8 mouse cellular contexts compared by ENCODE assay signal in genomic region chr1:172503111-172503997, GRCm38 (mm10). TPM values are rescaled to one million over a fixed set of nuclear protein-coding genes. Genes with fewer than 3 reads are reported as not detected.
DNase-seq lines count a peak whose midpoint lies in the region; TF ChIP-seq lines count a peak whose summit lies in the region.

No protein-coding gene starts in this region.

- H3ac ChIP-seq in myocyte (ENCODE audit: control insufficient read depth, insufficient read length) = peak overlapping the region; percentile 38

- peaks cover 3% of the 10 kb centered on the region; the same call in 1 of the 2 replicates for H3K4me1 ChIP-seq in embryonic fibroblast, embryonic 13.5 days (ENCODE audit: control insufficient read depth, insufficient read depth, low read length)

- peak overlapping the region; percentile 94 for H3K27ac ChIP-seq in embryonic fibroblast, embryonic 13.5 days (ENCODE audit: insufficient read depth, low read length)

- peak; percentile 18; the same call in 1 of the 2 replicates for TF ChIP-seq POLR2A in embryonic fibroblast, embryonic 13.5 days (IDR thresholded peaks at IDR 0.05; ENCODE audit: low read depth, low read length)
- TF ChIP-seq POLR2A in myocyte (IDR thresholded peaks at IDR 0.05; ENCODE audit: insufficient read length, low read depth) = peak; percentile 37

- H3K79me2 ChIP-seq in myocyte (ENCODE audit: control insufficient read depth, insufficient read depth) = peaks cover 37% of the 10 kb centered on the region

- peaks cover 25% of the 10 kb centered on the region for H3K36me3 ChIP-seq in myocyte (ENCODE audit: control insufficient read depth, insufficient read depth)

- DNase-seq in cerebellum, postnatal 10 days = peak; percentile 51 to 59
- DNase-seq in cerebellum, adult 11-12 months = no peak
- peak; percentile 80 for DNase-seq in heart, postnatal 4 days
- DNase-seq in liver = peak; percentile 26
- no peak for DNase-seq in right cerebral cortex, postnatal 25 days
- DNase-seq in spleen, adult 12 weeks (ENCODE audit: low spot score) = no peak

- peak overlapping the region; percentile 86 for H3K4me3 ChIP-seq in embryonic fibroblast, embryonic 13.5 days (ENCODE audit: insufficient read depth, low read length)
- peak overlapping the region; percentile 99 for H3K4me3 ChIP-seq in myocyte

- no peaks in the 10 kb centered on the region for H3K27me3 ChIP-seq in myocyte (ENCODE audit: control insufficient read depth, insufficient read depth, insufficient read length)

- peak overlapping the region; percentile 100 for H3K4me2 ChIP-seq in myocyte (ENCODE audit: low read depth)

- TF ChIP-seq CTCF in embryonic fibroblast, embryonic 13.5 days (IDR thresholded peaks at IDR 0.05; ENCODE audit: borderline replicate concordance, insufficient read depth, low read length) = no peak

TF ChIP-seq in myocyte, 11 proteins besides CTCF, POLR2A, EP300 and RAD21:
- TF ChIP-seq SRF (IDR thresholded peaks at IDR 0.05; ENCODE audit: control insufficient read depth, insufficient read length, low read depth) (no peak), MYOD1 (IDR thresholded peaks at IDR 0.05; ENCODE audit: control insufficient read depth in 1 of 3, insufficient read length in 2 of 3, low read depth in 2 of 3) (peak in 2 of 3 experiments; percentile 44 to 61), REST (IDR thresholded peaks at IDR 0.05; ENCODE audit: insufficient read depth, insufficient read length) (no peak), POLR2AphosphoS2 (IDR thresholded peaks at IDR 0.05; ENCODE audit: insufficient read length, low read depth) (peak; percentile 31), MYOG (IDR thresholded peaks at IDR 0.05; ENCODE audit: control insufficient read depth in 1 of 3, insufficient read depth in 1 of 3, insufficient read length in 2 of 3, low read depth in 2 of 3) (peak in 1 of 3 experiments; percentile 81), USF1 (IDR thresholded peaks at IDR 0.05; ENCODE audit: low read depth) (no peak)

RNA-seq across cellular contexts. Expression of gene Tagln2, which starts 3.5 kb away (rescaled TPM):
- polyA plus RNA-seq in embryonic fibroblast, embryonic 13.5 days (2011; ENCODE audit: insufficient read length, low read depth, missing spikeins) = 468 and 642 TPM in 2 replicates
- 100 to 1,000 TPM; 230 to 244 TPM for total RNA-seq in heart, postnatal 4 days (2021)
- polyA plus RNA-seq in myocyte (2012; fragmentation: generic; extraction: Trizol) = 393 TPM

RNA-seq across cellular contexts. Expression of gene Cfap45, which starts 17.2 kb away (rescaled TPM):
- polyA plus RNA-seq in embryonic fibroblast, embryonic 13.5 days (2011; ENCODE audit: insufficient read length, low read depth, missing spikeins) = 0.85 and 2.9 TPM in 2 replicates
- total RNA-seq in heart, postnatal 4 days (2021) = 1 to 10 TPM; 3.3 to 3.5 TPM
- not detected for polyA plus RNA-seq in myocyte (2012; fragmentation: generic; extraction: Trizol)

RNA-seq across cellular contexts. Expression of gene Igsf9, which starts 21.8 kb away (rescaled TPM):
- 5.4 and 6.4 TPM in 2 replicates for polyA plus RNA-seq in embryonic fibroblast, embryonic 13.5 days (2011; ENCODE audit: insufficient read length, low read depth, missing spikeins)
- total RNA-seq in heart, postnatal 4 days (2021) = 1 to 10 TPM; 2.5 to 3.1 TPM
- polyA plus RNA-seq in myocyte (2012; fragmentation: generic; extraction: Trizol) = 0.77 TPM

RNA-seq across cellular contexts. Expression of gene Slamf9, which starts 28.2 kb away (rescaled TPM):
- 0.63 and 2.5 TPM in 2 replicates for polyA plus RNA-seq in embryonic fibroblast, embryonic 13.5 days (2011; ENCODE audit: insufficient read length, low read depth, missing spikeins)
- total RNA-seq in heart, postnatal 4 days (2021) = 1 to 10 TPM; 1.4 to 1.8 TPM
- 4.7 TPM for polyA plus RNA-seq in myocyte (2012; fragmentation: generic; extraction: Trizol)

RNA-seq across cellular contexts. Expression of gene Vsig8, which starts 52.4 kb away (rescaled TPM):
- polyA plus RNA-seq in embryonic fibroblast, embryonic 13.5 days (2011; ENCODE audit: insufficient read length, low read depth, missing spikeins) = not detected in 2 replicates
- total RNA-seq in heart, postnatal 4 days (2021) = under 1 TPM in 1 of 2 experiments, not detected in 1; 0.17 TPM
- polyA plus RNA-seq in myocyte (2012; fragmentation: generic; extraction: Trizol) = not detected

Comparison
In these comparisons a context has a peak if more than half of its experiments do, and no peak if none do; other contexts are left out.
1. DNase-seq: peak in cerebellum, postnatal 10 days (2 of 2), heart, postnatal 4 days (single experiment) and liver (single experiment); none in cerebellum, adult 11-12 months (single experiment), right cerebral cortex, postnatal 25 days (single experiment) and spleen, adult 12 weeks (single experiment).